Mouse (Mus musculus) thymus, postnatal 36 days (tissue): ENCODE measurements around the gene Abcd4.

Experiments
- DNase-seq, 2 experiments: peaks; one replicate each; pipeline ENCODE4 v3.0.0; 2022; ENCODE audit warnings: mixed read lengths in 2 of 2

The Abcd4 gene

DNA sequence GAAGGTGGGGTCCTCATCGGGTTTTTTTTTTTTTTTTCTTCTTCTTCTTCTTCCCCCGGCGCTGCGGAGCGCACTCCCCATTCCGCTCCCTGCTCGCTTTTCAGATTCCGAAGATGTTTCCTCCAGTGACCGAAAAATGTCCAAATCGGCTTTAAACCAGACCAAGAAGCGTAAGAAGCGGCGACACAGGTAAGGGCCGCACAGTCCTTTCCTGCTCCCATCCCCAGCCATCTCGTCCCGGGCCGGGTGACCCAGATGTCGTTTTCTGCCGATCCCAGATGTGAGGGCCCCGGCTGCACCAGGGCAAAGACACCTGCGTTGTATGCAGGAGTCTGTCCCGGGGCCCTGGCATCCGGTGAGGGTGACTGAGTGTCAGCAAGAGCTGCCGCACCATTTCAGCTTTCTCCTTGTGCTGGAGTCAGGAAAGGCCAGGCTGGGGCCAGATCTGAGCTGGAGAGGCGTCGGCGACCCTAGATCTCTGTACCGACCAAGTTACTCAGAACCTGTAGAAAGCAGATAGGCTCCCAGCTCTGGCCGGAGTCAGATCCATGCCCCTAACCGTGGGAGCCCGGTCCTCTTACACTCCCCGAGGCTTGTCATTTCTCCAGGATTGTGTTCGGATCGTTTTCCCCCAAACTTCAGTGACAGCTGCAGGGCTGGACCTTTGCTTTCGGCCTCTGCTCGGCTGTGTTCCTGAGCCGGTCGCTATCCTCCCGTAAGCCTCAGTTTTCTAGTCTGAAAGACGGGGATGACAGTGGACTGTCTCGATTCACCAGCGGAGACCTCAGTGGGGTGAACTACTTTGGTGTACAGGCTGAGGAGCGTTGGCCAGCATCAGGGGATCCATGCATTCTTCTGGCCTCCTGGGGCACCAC, 45.5 kb downstream of the Abcd4 start:
- DNase-seq = peak; percentile 53 to 66

DNA sequence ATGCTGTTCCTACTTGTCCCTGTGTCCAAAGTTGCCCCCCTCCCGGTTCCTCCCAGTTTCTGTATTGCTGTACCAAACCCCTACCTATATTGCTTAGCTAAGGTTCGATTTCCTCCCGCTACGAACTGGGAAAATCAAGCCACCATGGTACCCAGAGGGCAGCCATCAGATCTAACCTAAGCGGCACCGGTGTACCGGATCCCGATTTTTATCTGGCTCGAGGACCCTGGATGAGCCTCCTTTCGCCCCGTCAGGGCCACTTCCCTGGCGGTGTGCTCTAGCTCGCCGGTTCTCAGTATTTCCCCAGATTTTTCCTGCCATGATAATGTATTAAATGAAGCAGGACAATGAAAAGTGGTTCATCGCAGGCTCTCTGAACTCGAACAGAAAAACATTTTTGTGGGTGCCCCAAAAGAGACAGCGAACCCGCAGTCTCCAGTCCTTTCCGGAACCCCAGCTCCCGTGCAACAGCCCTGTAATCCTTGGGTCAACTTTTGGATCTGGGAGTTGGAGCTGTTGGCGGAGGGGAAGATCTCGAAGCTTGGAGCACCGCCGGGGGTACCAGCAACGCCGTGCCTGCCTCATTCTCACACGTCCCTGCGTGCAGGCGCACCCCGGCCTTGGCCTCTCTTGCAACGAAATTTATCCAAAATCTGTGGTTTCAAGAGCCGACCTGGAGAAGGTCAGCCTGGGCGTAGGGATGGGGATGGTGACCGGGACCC, 46.4 kb downstream of the Abcd4 start:
- DNase-seq = no peak

DNA sequence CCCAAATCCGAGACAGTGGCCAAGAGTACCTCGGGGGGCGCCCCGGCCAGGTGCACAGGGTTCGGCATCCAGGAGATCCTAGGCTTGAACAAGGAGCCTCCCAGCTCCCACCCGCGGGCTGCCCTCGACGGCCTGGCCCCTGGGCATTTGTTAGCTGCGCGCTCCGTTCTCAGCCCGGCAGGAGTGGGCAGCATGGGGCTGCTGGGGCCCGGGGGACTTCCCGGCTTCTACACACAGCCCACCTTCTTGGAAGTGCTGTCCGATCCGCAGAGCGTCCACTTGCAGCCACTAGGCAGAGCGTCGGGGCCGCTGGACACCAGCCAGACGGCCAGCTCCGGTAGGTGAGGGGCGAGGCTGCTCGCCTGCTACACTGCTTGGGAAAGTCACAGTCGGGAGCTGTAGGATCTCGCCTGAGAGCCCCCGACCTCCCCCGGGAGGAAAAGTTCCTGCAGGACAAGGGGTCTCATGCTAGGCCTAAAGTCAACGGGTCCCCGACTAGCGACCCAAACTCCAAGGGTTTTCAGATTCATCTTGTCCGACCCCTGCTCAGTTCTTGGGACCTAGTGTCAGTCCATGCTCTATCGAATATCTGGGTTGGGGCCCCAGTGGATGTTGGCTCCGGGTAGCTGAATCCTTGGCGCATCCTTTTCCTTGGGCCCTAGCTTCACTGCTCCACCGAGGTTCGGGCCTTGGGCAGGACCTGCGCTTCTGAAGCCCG, 47.1 kb downstream of the Abcd4 start:
- no peak for DNase-seq

DNA sequence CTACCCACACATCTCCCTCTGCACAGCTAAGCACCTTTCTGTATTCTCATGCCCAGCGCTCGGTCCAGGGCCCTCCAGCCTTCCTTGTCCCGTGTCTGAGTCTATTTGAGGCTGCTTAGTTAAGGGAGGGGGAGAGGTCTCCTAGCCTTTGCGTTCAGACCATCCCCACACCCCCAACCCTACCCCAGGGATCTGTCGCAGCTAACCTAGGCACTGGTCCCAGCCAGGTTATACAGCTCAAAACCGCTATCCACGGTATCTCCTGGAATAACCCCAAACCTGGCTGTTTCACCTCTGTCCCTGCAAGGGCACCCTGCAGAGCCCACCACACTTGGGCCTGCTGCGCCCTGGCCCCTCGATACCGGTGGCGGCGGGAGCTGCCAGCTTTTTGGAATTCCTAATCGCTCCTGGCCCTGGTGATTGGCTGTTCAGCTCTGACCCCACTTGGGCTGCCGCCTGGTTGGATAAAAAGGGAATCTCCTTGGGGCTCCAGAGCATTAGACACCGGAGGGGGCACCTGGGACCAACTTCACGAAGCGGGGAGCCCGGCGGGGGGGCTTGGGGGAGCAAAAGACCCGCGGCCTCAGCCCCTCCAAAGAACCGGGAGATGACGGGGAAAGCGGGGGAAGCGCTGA, 47.8 kb downstream of the Abcd4 start, which contains the start of gene Vsx2:
Vsx2 (plus strand) TSS at position 427 of the 635 bp plus-strand sequence.
- no peak for DNase-seq

DNA sequence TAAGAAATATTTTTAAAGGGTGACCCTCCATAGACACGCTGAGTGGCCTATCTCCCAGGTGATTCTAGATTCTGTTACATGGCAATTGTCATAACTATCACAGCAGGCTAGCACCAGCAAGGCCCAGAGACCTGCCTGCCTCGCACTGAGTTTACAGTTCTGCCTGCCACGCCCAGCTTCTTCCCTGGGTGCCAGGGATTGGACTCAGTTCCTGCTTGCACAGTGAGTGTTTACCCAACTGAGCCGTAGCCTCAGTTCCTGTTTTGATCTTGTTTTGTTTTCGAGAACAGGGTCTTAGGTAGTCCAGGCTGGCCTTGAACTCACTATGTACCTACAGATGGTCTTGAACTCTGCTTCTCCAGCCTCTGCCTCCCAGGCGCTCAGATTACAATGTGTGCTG, 49.6 kb downstream of the Abcd4 start:
- no peak for DNase-seq

DNA sequence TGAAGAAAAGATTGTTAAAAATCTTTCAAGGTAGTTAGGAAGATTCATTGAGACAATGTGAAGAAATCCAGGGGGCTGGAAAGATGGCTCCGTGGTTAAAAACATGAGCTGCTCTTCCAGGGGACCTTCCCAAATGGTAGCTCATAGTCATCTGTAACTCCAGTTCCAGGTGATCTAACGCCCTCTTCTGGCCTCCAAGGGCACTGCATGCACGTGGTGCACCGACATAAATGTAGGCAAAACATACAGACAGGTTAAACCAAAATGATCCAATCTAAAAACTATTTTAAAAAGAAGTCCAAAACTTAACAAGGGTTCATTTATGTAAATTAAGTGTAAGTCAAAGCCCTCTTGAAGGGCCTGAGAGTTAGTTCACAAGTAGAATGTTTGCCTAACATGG, 54.7 kb downstream of the Abcd4 start:
- DNase-seq = no peak

DNA sequence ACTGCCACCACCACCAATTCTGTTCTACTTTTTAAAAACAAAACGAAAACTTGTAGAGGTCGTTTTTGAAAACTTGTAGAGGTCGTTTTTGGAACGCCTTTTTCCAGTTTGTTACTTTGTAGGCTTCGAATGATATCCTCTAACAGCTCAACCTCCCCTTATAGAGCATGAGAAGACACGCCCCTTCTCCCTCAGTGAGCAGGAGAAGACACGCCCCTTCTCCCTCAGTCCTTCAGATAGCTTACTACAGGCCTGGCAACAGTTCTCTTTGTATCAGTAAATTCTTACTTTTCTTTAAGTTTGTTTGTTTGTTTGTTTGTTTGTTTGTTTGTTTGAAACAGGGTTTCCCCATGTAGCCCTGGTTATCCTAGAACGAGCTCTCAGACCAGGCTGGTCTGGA, 62.0 kb downstream of the Abcd4 start:
- DNase-seq = no peak
